Mouse (Mus musculus) kidney, postnatal 4 days (tissue): ENCODE data around the gene Lsp1.

Experiments used
- DNase-seq, 2 experiments: peaks; one replicate each; pipeline ENCODE4 v3.0.0; 2021; ENCODE audit warnings: mixed read lengths in 2 of 2

Lsp1 gene

DNA sequence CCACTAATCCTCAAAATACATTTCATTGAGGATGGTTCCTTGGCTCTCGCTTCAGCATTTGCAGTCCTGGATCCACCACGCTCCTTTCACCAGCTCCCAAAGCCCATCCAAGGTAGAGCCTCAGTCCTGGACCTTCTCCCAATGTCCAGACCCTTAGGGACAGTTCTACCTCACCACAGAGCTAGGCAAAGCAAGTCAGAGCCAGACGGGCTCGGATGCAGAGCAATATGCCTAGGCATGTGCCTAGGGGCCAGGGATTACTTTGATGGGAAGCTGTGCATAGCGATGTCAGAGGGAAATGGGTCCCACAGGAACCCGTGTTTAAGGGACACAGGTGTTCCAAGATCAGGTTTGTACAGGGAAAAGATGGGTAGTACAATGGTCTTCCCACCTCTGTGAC, 15.3 kb upstream of the Lsp1 start:
- no peak for DNase-seq

DNA sequence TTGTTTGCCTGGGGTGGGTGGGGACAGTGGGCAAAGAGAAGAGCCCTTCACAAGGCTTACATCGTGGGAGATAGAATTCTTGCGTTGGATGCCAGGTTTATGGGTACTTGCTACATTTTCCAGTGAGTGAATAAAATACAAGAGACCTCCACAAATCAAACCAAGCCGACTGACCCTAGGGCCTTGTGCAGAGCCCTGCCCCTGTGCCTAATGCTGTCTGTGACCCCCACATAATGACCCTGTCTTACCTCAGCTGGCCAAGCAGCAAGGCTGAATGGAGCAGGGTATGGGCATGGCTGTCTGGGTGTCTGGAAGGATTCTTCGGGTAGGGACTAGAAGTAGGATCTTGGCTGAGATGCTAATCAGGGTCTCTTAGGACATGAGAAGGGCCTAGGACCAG, 14.3 kb upstream of the Lsp1 start:
- no peak for DNase-seq

DNA sequence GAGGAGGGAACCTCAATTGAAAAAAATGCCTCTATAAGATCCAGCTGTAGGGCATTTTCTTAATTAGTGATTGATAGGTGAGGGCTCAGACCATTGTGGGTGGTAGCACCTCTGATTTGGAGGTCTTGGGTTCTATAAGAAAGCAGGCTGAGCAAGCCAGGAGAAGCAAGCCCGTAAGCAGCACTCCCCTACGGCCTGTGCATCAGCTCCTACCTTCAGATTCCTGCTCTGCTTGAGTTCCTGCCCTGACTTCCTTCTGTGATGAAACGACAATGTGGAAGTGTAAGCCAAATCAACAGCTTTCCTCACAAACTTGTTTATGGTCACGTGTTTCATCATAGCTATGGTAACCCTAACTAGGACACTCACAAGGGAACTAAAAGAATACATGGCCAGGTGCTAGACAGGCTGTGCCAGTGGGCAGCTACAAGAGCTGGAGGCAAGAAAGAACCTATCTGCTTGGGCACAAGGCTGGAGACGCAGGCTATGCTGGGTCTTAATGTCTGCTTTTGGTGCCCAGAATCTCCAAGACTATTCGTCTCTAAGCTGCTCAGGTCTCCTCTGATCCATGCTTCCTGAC, 11.5 kb upstream of the Lsp1 start:
- DNase-seq, result no peak

DNA sequence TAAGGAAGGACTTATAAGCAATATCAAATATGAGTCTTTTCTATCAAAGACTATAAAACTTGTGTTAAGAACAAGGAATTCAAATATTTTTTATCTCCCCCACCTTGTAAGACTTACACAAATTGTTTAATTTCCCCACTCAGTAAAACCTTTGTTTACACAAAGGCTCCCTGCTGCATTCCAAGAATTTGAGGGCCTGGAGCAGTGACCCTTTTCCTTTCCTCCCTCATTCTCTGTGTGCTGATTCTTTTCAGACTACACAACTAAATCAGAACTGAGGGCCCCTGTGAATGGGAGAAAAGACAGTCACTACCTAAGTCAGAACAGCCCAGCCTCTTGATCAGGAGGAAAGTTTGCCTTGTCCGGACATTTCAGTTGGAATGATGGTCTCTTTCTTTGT, 5.9 kb upstream of the Lsp1 start:
- DNase-seq, result no peak

DNA sequence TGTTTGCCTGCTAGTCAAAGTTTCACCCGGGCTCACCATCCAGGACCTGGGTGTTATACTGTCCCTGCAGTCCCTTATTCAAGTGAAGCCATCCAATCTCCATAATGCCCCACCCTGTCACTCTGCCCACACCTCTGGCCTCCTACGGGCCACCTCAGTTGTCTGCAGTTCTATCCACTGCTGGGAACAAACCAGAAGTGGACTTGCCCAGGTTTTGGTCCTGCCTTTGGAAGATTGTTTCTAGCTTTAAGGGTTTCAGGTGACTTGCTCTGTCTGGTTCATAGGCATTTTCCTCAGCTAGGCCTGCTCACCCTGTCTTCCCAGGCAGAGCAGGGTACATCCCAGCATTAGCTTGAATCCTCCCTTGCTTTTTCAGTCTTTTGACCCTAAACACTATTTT, 5.4 kb upstream of the Lsp1 start:
- DNase-seq, result no peak

DNA sequence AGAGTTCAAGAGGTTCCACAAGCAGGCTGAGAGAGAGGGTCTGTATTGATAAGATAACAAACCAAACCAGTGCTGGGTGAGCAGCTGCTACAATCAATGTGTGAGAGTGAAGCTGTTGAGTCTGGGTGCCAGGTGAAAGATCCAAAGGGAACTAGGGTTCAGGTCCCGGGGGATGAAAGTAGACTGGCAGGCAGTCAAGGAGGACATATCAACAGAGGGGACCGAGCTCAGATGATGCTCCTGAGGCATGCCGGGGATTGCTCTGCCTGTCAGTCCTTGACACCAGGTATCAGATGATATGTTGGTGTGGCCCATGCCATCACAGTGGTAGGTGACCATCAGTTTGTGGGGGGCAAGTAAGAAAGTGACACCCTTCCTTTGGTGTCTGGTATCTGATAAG, 3.8 kb upstream of the Lsp1 start:
- no peak for DNase-seq

DNA sequence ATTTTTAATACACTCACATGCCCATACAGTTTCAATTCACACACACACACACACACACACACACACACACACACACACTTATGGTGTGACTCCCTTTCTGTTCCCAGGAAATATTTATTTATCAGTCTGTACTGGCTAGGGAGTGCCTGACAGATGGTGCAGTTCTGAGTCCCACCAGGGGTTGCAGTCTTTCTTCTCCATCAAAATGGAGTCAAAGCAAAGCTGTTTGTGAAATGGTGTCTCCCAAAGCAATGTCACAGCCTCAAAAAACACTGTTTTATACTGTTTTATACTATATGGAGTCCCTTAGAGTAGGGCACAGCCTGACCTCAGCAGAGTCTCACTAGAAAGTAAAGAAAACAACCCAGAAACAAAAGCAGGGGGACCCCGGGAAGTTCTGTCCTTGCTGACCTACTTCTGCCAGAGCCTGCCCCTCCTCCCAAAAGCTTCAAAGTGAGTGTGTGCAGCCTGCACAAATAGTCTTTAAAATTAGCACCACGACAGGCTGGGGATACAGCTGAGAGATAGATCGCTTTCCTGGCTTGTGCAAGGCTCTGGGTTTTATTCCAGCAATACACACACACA, 3.3 kb upstream of the Lsp1 start:
- DNase-seq, result peak; percentile 63 to 76

DNA sequence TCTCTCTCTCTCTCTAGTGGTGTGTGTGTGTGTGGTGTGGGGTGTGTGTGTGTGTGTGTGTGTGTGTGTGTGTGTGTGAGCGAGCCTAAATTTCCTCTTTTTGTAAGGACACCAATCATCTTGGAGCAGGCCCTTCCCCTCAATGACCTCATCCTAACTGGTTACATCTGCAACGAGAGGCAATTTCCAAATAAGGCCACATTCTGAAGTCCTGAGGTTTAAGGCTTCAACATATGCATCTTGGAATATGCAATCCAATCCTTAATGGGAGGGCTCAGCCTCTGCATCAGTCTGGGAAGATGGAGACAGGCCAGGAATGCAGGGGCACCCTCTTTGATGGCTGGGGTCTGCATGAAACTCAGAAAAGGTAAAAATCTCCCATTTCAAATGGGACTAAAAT, 2.6 kb upstream of the Lsp1 start:
- DNase-seq, result peak in 1 of 2 experiments; percentile 59

DNA sequence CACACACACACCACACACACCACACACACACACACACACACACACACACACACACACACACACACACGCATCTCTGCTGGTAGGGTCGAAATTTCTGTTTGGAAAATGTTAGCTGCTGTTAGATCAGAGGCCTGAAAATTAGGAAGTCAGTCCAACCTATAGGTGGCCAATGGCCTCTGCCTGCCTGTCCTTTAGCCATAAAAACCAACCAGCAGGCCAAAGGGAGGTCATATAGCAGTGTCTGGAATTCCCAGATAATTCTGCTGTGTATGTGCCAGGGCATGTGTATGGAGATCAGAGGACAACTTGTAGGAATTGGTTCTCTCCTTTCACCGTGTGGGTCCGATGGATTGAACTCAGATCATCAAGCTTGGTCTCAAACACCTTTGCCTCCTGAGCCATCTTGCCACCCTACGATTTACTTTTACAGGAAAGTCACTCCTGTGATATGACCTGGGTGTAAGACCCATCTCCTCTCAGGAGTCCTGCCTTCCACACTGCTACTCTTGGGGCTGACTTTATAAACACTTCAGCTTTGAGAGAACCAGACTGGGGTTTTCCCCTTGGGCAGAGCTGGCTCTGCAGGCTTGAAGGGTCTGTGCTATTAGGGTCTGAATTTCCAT, 1.8 kb upstream of the Lsp1 start:
- DNase-seq, result no peak

DNA sequence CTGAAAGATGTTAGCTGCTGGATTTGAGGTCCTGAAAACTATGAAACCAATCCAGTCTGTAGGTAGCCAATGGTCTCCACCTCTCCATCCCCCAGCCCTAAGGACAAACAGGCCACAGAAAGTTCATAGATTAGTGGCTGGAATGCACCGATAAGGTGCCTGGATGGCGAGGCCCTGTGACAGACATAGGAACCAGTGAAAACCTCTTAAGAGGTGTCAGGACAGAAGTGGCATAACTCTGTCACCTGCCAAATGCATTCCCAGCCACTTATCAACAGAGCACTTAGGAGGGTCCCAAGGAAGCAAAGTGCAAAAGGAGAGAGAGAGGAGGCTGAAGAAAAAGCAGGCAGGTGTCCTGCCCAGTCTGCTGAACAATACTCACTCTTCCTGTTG, 1.3 kb upstream of the Lsp1 start:
- no peak for DNase-seq

DNA sequence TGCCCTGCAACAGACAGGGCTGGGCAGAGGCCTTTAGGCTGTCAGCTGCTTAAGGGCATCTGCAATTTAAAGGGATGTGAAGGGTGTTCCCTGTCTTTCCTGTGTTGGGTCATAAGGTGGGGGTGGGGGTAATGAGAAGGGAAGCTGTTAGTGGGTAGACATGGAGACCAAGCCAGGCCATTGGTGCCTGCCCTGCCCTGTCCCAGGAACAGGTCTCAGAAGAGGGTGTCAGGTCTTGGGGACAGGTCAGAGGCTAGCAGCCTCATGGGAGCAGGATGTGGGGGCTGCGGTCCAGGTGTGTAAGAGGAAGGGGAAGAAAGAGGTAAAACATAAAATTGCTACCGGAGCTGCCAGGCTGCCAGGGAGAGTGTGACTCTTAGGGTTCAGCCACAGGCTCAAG, 837 bp downstream of the Lsp1 start:
- DNase-seq, result no peak

DNA sequence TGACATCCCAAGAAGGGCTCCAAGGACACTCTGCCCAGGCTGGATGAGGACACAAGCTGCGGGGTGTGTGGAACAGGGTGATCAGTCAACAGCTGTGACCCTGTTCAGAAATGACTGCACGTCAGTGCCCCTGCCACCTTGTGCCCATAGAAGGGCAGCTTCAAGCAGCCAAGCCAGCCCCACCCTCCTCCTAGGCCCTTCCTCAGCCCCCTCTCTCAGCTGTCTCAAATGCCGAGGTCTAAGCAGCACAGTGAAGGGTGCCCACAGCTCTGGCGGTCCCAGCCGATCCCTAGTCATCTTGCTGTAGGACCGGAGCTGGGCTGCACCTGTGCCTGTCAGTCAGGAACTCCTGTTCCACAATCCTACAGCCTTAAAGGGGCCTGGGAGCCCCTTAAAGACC, 1.6 kb downstream of the Lsp1 start:
- no peak for DNase-seq

DNA sequence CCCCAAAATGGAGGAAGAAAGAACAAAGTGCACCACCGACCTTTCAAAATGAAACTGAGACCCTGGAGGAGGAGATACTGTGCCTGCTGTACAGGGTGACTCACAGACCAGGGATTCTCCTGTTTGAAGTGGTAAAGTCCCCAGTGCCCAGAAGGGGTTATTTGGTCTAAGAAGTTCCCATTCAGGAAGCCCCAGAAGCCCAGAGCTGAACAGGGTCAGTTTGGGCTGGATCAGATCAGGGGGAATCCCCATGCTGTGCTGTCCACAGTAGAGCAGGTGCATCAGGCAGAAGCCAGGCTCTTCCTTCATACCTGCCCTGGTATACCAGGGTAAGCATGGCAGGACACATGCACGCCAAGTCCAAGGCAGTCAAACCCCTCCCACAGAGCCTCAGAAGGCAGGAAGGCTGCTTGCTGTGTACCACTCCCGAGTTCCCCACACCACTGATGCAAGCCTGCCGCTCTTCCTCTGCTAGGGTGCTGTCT, 2.0 kb downstream of the Lsp1 start:
- no peak for DNase-seq

DNA sequence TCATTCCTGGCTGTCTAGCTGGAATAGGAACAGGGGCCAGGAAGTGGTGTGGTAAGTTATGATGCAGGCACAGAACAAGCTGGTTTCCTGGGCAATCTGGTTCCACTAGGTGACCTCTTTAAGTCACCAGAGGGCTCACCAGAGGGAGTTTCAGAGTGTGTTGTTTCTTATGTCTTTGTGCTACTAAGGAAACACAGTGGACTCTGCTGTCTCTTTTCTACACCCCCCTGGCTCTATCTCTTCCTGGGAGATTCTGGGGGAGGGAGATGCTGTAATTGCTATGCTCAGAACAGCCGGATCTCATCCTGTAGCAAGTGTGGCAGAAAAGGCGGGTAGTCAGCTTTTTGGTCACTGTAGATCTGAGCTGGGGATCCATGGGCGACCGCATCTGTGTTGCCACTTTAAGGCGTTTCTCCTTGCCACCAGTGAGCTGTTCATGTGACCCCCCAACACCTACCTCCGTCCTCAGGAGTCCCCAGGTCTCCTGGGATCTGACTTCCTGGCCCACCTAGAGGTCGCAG, 9.6 kb downstream of the Lsp1 start:
- peak; percentile 40 to 66 for DNase-seq

DNA sequence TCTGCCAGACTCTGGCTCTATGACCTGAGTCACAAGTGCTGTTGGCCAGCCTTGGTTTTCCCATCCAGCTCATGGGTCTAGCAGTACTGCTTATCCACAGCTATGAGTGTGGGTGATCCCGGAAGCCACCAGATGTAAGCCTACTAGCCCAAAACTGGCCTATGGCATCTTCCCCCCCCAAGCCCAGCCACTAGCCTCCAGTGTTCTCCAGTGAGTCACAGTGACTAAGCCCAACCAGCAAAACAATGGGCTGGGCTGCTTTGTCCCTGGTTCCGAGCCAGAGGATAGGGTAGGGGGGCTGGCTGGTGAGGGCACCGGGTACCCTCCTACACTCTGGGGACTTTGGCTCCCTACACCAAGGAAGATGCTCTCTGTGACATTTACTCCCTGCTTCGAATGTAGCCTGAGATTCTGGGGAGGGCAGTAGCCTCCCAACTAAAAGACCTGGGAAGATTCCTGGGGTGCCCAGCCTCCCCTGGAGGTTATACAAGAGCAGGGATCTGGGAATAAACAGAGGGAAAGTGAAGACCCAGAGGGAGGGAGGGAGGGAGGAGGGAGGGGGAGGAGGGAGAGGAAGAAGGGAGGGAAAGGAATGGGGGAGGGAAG, 10.3 kb downstream of the Lsp1 start:
- DNase-seq, result peak; percentile 85 to 88

DNA sequence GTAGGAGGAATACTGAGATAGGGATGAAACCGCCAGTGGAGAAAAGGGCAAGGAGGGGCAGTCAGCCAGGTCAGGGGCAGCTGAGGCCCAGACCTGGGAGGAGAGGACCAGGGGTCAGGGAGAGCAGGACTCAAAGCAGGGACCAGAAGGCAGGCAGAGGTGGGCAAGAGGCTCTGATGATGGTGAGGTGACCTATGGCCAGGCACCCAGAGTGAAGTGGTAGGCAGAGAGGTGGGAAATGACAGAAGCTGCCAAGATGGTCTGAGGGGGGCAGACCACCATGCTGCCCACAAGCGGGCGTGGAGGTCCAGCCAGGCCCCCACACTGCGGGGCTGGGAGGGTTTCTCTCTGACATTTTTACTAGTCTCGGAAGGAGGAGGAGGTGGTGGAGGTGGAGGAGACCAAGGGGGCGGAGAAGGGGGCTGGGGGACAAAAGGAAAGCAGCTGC, 10.8 kb downstream of the Lsp1 start:
- DNase-seq, result peak; percentile 59 to 71

DNA sequence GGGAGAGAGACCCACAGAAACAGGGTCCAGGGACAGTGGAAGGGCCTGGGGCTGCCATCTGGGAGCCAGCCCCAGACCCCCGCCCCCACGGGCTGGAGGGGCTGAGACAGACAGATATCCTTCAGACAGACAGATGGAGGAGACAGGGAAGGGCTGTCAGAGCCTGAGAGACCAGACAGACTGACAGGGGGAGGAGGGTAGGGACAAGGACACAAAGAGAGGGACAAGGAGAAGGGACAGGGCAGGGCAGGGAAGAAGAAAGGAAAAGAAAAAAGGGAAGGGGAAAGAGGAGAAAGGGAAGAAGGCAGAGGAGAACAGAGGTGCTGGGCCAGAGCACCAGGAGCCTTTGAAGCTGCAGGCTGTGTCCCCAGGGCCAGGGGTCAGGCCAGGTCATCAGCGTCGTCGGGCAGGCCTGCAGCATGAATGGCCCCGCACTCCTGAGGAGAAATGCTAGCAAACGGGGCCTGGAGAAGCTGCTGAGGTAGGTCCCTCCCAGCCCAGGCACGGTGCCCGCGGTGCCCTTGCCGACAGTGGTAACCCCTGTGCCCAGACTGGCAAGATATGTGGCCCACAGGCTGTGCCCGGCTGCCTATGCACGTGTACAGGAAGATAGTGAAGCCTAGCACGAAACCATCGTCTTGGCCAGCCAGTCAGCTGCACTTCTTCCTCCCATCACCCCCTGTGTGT, 11.4 kb downstream of the Lsp1 start:
- DNase-seq, result peak in 1 of 2 experiments; percentile 64

DNA sequence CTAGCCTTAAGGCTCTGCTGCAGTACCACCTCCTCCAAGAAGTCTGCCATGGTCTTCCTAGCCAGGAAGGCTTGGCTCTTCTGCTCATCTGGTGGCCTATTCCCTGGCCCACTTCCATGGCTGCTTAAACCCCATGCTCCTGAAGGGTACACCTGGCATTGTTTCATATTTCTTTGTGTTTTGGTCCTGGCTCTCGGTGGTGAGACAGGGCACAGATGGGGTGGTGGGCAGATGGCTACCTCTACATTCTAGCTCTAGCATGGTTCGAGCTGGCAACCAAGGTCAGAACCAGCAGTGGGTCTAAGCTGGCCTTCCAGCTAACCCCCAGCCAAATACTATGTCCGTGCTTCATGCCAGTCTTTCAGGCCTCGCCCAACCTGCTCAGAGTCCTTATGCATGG, 12.3 kb downstream of the Lsp1 start:
- DNase-seq, result no peak

DNA sequence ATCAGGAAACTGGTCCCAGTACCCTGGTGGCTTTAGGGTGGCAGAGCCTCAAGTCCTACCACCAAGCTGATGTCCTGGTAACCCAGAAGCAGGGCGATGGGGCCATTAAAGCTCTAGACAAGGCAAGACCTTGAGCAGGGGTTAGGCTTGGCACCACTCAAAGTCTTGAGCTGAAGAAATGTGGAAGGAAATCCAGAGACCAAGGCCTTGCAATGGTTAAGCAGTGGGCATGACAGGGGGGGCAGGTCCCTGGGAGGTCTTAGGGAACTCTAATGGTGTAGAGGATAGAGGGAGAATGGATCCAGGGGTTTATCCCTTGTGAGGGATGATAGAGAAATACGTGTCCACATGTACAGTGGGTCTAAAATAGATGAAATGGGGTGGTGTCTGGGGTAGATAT, 12.9 kb downstream of the Lsp1 start:
- no peak for DNase-seq

DNA sequence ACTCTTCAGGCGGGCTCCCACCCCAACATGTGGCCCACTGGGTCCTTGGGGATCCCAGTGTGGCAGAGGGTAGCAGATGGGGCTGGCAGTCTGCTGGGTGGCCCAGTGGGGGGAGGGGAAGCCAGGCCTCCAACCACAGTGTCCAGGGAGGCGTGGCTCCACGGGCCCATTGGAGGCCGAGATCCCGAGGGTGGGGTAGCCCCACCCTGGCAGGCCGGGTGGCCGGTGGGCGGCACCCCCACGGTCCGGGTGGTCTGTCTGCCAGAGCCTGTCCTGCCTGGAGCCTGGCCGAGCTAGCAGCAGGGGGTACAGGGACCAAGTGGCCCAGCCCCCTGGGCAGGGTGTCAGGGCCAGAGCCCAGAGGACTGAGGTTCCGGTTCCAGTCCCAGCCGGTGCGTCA, 14.2 kb downstream of the Lsp1 start:
- peak; percentile 63 to 76 for DNase-seq

DNA sequence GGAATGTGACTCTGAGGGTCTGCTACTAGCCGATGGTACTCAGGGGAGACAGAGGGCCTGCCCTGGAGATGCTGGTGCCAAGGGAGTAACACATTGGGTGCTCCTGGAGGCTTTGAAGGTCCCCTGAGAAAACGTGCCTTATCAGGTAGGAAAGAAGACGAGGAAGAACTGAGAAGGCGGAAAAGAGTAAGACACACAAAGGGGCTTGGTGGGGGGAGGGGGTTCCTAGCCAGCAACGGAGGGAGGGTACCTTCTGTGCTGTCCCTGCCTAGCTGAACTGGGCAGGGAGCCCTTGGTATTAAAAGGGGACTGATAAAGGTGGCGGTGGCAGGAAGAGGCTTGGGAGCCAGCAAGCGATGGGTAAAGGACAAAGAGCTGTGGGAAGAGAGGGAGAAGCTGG, 15.0 kb downstream of the Lsp1 start:
- DNase-seq, result no peak

DNA sequence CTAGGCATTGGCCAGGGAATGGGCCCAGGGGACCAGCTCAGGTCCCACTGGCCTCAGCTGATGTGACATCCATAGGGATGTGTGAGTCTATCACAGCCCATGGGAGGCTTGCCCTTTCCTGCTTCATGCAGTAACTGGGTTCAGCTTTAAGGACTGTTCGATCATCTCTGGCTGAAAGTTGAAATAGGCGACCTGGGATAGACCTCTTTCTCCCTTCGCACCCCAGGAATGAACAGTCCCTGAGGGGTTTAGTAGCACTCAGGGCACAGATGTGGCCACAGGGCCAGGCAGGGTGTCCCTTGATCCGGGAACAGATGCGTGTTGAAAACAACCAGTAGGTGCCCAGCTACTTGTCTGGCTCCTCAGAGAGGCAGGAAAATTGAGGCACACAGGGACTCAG, 15.7 kb downstream of the Lsp1 start:
- no peak for DNase-seq

DNA sequence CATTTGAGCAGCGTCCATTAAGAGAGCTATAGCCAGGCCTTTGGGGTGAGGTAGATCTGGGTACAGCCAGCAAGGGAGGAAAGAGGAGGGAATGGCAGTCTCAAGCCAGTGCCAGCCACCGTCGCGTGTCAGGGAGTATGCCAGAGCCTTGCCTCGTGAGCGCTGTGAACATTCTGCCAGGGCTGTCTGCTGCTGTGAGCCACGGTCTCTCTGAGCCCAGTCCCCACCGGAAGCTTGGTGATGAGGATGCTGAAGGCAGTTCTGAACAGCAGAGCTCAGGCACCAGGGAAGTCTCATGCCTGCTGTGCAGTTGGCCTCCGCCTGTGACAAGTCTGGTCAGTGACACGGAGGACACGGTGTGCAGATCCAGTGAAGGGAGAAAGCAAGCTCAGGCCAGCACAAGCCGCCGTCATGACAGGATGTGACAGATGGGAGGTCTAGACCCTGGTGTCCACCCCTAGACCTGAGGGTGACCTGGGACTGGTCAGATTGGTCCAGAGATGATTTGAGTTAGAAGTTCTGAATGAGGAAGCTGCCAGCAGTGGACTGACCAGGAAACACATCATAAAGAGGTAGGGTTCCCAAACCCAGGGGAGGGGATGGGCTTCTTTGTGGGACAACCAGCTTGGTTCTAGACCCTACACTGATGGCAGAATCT, 16.3 kb downstream of the Lsp1 start:
- no peak for DNase-seq
